Mouse (Mus musculus) limb, embryonic 15.5 days (tissue): ENCODE data around the gene Cnst. TPM values are rescaled to one million over a fixed set of nuclear protein-coding genes. Genes with fewer than 3 reads are reported as not detected.
A peak's percentile ranks its signal among the peaks of the same experiment; 100 is the strongest.
"Not testable (repeated sequence)": the region's sequence is repeated elsewhere in the genome, so short reads cannot be mapped to it uniquely, and the experiment has no call there.

Experiments used
- ATAC-seq: fragments of 200-750 bp; cut with Nextera tagmentation; 2 replicates; pipeline ENCODE4 v1.8.0; 2017; ENCODE audit warnings: low read depth, moderate TSS enrichment; ENCODE audit not compliant: insufficient number of reproducible peaks, low FRiP score, low TSS enrichment
- H3K27ac ChIP-seq: fragments of 300-500 bp; sonication (generic); 2 replicates; pipeline ENCODE4 v1.5.1; 2015; ENCODE audit warnings: moderate library complexity, mild to moderate bottlenecking, inconsistent platforms
- H3K27me3 ChIP-seq: fragments of 300-500 bp; sonication (generic); 2 replicates; pipeline ENCODE4 v1.6.1; 2015; ENCODE audit warnings: inconsistent platforms
- H3K36me3 ChIP-seq: fragments of 300-500 bp; sonication (generic); 2 replicates; pipeline ENCODE4 v1.6.1; 2015; ENCODE audit warnings: inconsistent platforms
- H3K4me1 ChIP-seq: fragments of 300-500 bp; sonication (generic); 2 replicates; pipeline ENCODE4 v1.6.1; 2015; ENCODE audit warnings: inconsistent platforms
- H3K4me2 ChIP-seq: fragments of 300-500 bp; sonication (generic); 2 replicates; pipeline ENCODE4 v1.6.1; 2015; ENCODE audit warnings: mild to moderate bottlenecking, inconsistent platforms
- H3K4me3 ChIP-seq: fragments of 300-500 bp; sonication (generic); 2 replicates; pipeline ENCODE4 v1.5.1; 2015; ENCODE audit warnings: mild to moderate bottlenecking, inconsistent platforms
- H3K9ac ChIP-seq: fragments of 300-500 bp; sonication (generic); 2 replicates; pipeline ENCODE4 v1.6.1; 2015; ENCODE audit warnings: inconsistent platforms
- H3K9me3 ChIP-seq: fragments of 300-500 bp; sonication (generic); 2 replicates; pipeline ENCODE4 v1.6.1; 2016; ENCODE audit warnings: inconsistent platforms
- WGBS: fragments of 180-500 bp; shearing (Covaris S2); methylation state at CpG from one replicate; pipeline ENCODE4 v1.1.7; 2015; 5-methylcytosine and 5-hydroxymethylcytosine counted together
- polyA plus RNA-seq: library from polyadenylated mRNA; unstranded; fragments of >200 nt; fragmentation: Nextera tagmentation; extraction: Ambion mirVana; gene quantifications from 2 replicates; pipeline ENCODE4 v1.2.1, GENCODE M21; 2015

Cnst gene
- polyA plus RNA-seq, 1 experiment from 2014 or later, result 15.0 TPM

GRCm38 (mm10) chr1:179632746-179633413 is 86.7 kb downstream of the Cnst start:
- WGBS, result 77% methylated on average over 11 of the region's 11 CpGs
- ATAC-seq, result no peak
- H3K9me3 ChIP-seq, result no peaks in the 10 kb centered on the region
- no peaks in the 10 kb centered on the region for H3K4me1 ChIP-seq
- H3K36me3 ChIP-seq, result no peaks in the 10 kb centered on the region
- no peak overlapping the region for H3K4me2 ChIP-seq
- no peaks in the 10 kb centered on the region for H3K27me3 ChIP-seq
- H3K27ac ChIP-seq, result no peak overlapping the region
- no peak overlapping the region for H3K4me3 ChIP-seq
- no peak overlapping the region for H3K9ac ChIP-seq

GRCm38 (mm10) chr1:179633414-179633752 is 87.2 kb downstream of the Cnst start:
- Histone ChIP-seq H3K9ac (no peak overlapping the region), H3K9me3 (no peaks in the 10 kb centered on the region), H3K4me3 (no peak overlapping the region), H3K27ac (no peak overlapping the region), H3K27me3 (no peaks in the 10 kb centered on the region), H3K4me1 (no peaks in the 10 kb centered on the region), H3K4me2 (no peak overlapping the region), H3K36me3 (no peaks in the 10 kb centered on the region)
- ATAC-seq, result no peak
- 26% methylated on average over 1 of the region's 1 CpGs for WGBS

GRCm38 (mm10) chr1:179634159-179634558 is 88.0 kb downstream of the Cnst start:
- no peaks in the 10 kb centered on the region for H3K27me3 ChIP-seq
- H3K4me2 ChIP-seq, result no peak overlapping the region
- H3K9ac ChIP-seq, result no peak overlapping the region
- H3K9me3 ChIP-seq, result no peaks in the 10 kb centered on the region
- H3K27ac ChIP-seq, result no peak overlapping the region
- H3K36me3 ChIP-seq, result no peaks in the 10 kb centered on the region
- no peaks in the 10 kb centered on the region for H3K4me1 ChIP-seq
- no peak for ATAC-seq
- WGBS, result 92% methylated on average over 3 of the region's 3 CpGs
- no peak overlapping the region for H3K4me3 ChIP-seq

GRCm38 (mm10) chr1:179642726-179643125 is 96.6 kb downstream of the Cnst start:
- Histone ChIP-seq H3K4me1 (peaks cover 11% of the 10 kb centered on the region), H3K9me3 (no peaks in the 10 kb centered on the region), H3K27ac (no peak overlapping the region), H3K4me2 (no peak overlapping the region), H3K36me3 (no peaks in the 10 kb centered on the region), H3K27me3 (no peaks in the 10 kb centered on the region), H3K4me3 (no peak overlapping the region), H3K9ac (no peak overlapping the region)
- ATAC-seq, result no peak
- 79% methylated on average over 4 of the region's 4 CpGs for WGBS

GRCm38 (mm10) chr1:179644151-179644550 is 98.0 kb downstream of the Cnst start:
- H3K9ac ChIP-seq, result no peak overlapping the region
- H3K27me3 ChIP-seq, result no peaks in the 10 kb centered on the region
- H3K27ac ChIP-seq, result no peak overlapping the region
- no peaks in the 10 kb centered on the region for H3K36me3 ChIP-seq
- H3K4me2 ChIP-seq, result no peak overlapping the region
- ATAC-seq, result no peak
- 44% methylated on average over 3 of the region's 3 CpGs for WGBS
- no peaks in the 10 kb centered on the region for H3K9me3 ChIP-seq
- H3K4me1 ChIP-seq, result peaks cover 11% of the 10 kb centered on the region
- H3K4me3 ChIP-seq, result no peak overlapping the region

- ATAC-seq, result peak; percentile 61; the same call in 1 of the 2 replicates
- no peaks in the 10 kb centered on the region for H3K36me3 ChIP-seq
- 57% methylated on average over 13 of the region's 13 CpGs for WGBS
- H3K27me3 ChIP-seq, result no peaks in the 10 kb centered on the region
- H3K9ac ChIP-seq, result 0 out of 2 replicates have a peak overlapping the region, but pooled peaks have one; percentile 17
- peaks cover 11% of the 10 kb centered on the region for H3K4me1 ChIP-seq
- no peak overlapping the region for H3K27ac ChIP-seq
- H3K4me3 ChIP-seq, result peak overlapping the region; percentile 32
- H3K4me2 ChIP-seq, result peak overlapping the region; percentile 51
- no peaks in the 10 kb centered on the region for H3K9me3 ChIP-seq
Observed at GRCm38 (mm10) chr1:179645101-179645979, 99.2 kb downstream of the Cnst start.

GRCm38 (mm10) chr1:179645980-179646268 is 99.8 kb downstream of the Cnst start:
- no peaks in the 10 kb centered on the region for H3K27me3 ChIP-seq
- H3K9ac ChIP-seq, result 0 out of 2 replicates have a peak overlapping the region, but pooled peaks have one; percentile 17
- ATAC-seq, result peak; percentile 7; the same call in 1 of the 2 replicates
- H3K4me1 ChIP-seq, result peaks cover 11% of the 10 kb centered on the region
- H3K36me3 ChIP-seq, result no peaks in the 10 kb centered on the region
- H3K4me2 ChIP-seq, result peak overlapping the region; percentile 51
- no peak overlapping the region for H3K27ac ChIP-seq
- H3K4me3 ChIP-seq, result peak overlapping the region; percentile 32
- H3K9me3 ChIP-seq, result no peaks in the 10 kb centered on the region
- WGBS, result 10% methylated on average over 4 of the region's 4 CpGs

- not testable (repeated sequence) for H3K9ac ChIP-seq, H3K9me3 ChIP-seq, H3K27ac ChIP-seq, H3K27me3 ChIP-seq, H3K36me3 ChIP-seq, H3K4me2 ChIP-seq, ATAC-seq, H3K4me3 ChIP-seq
- H3K4me1 ChIP-seq, result peaks cover 11% of the 10 kb centered on the region
- 83% methylated on average over 5 of the region's 5 CpGs for WGBS
Observed at GRCm38 (mm10) chr1:179648678-179649077, 102.5 kb downstream of the Cnst start.

GRCm38 (mm10) chr1:179649324-179649723 is 103.2 kb downstream of the Cnst start:
- WGBS, result 77% methylated on average over 3 of the region's 3 CpGs
- no peak overlapping the region for H3K27ac ChIP-seq
- ATAC-seq, result no peak

GRCm38 (mm10) chr1:179650284-179650683 is 104.1 kb downstream of the Cnst start:
- Histone ChIP-seq H3K27ac (no peak overlapping the region), H3K9ac (no peak overlapping the region), H3K4me3 (no peak overlapping the region), H3K36me3 (no peaks in the 10 kb centered on the region), H3K4me1 (peaks cover 6% of the 10 kb centered on the region), H3K27me3 (no peaks in the 10 kb centered on the region), H3K4me2 (no peak overlapping the region), H3K9me3 (no peaks in the 10 kb centered on the region)
- ATAC-seq, result no peak
- WGBS, result 58% methylated on average over 4 of the region's 4 CpGs

More at GRCm38 (mm10) chr1:179649324-179649723, 103.2 kb downstream of the Cnst start:
- no peaks in the 10 kb centered on the region for H3K36me3 ChIP-seq
- H3K27me3 ChIP-seq, result no peaks in the 10 kb centered on the region
- no peak overlapping the region for H3K9ac ChIP-seq
- H3K4me1 ChIP-seq, result peaks cover 6% of the 10 kb centered on the region
- H3K4me2 ChIP-seq, result no peak overlapping the region
- no peak overlapping the region for H3K4me3 ChIP-seq
- no peaks in the 10 kb centered on the region for H3K9me3 ChIP-seq

- no peak overlapping the region for H3K4me2 ChIP-seq
- no peaks in the 10 kb centered on the region for H3K9me3 ChIP-seq
- no peaks in the 10 kb centered on the region for H3K27me3 ChIP-seq
- no peak overlapping the region for H3K27ac ChIP-seq
- no peak for ATAC-seq
- no peaks in the 10 kb centered on the region for H3K36me3 ChIP-seq
- no peak overlapping the region for H3K9ac ChIP-seq
- WGBS, result 82% methylated on average over 5 of the region's 5 CpGs
- H3K4me1 ChIP-seq, result no peaks in the 10 kb centered on the region
- no peak overlapping the region for H3K4me3 ChIP-seq
Observed at GRCm38 (mm10) chr1:179651224-179651623, 105.1 kb downstream of the Cnst start.

- Histone ChIP-seq H3K4me1 (no peaks in the 10 kb centered on the region), H3K4me2 (no peak overlapping the region), H3K9me3 (no peaks in the 10 kb centered on the region), H3K27me3 (no peaks in the 10 kb centered on the region), H3K4me3 (no peak overlapping the region), H3K36me3 (no peaks in the 10 kb centered on the region), H3K9ac (no peak overlapping the region), H3K27ac (no peak overlapping the region)
- no peak for ATAC-seq
- WGBS, result 84% methylated on average over 5 of the region's 5 CpGs
Observed at GRCm38 (mm10) chr1:179663065-179663464, 116.9 kb downstream of the Cnst start.
